Mouse (Mus musculus) embryonic fibroblast, embryonic 13.5 days (primary cell): Measurements from ENCODE around the gene Pagr1b. TPM values are rescaled to one million over a fixed set of nuclear protein-coding genes. Genes with fewer than 3 reads are reported as not detected.
A peak's percentile ranks its signal among the peaks of the same experiment; 100 is the strongest.

ENCODE experiments used
- H3K27ac ChIP-seq: 2 replicates; pipeline ENCODE4 v1.5.1; 2012; ENCODE audit warnings: low read length, control low read depth, inconsistent platforms; ENCODE audit not compliant: insufficient read depth
- H3K4me1 ChIP-seq: 2 replicates; pipeline ENCODE4 v1.6.1; 2011; ENCODE audit warnings: low read length; ENCODE audit not compliant: control insufficient read depth, insufficient read depth
- H3K4me3 ChIP-seq: 2 replicates; pipeline ENCODE4 v1.5.1; 2011; ENCODE audit warnings: mild to moderate bottlenecking, control low read depth, low read length; ENCODE audit not compliant: insufficient read depth
- CTCF ChIP-seq: IDR thresholded peaks from 2 replicates; pipeline ENCODE4 v1.5.1; 2011; ENCODE audit warnings: mild to moderate bottlenecking, control low read depth, low read length, moderate library complexity, borderline replicate concordance; ENCODE audit not compliant: insufficient read depth
- POLR2A ChIP-seq: IDR thresholded peaks from 2 replicates; pipeline ENCODE4 v1.6.1; 2011; ENCODE audit warnings: low read depth, mild to moderate bottlenecking, control low read depth, low read length, moderate library complexity
- polyA plus RNA-seq: library from polyadenylated mRNA; stranded (reverse); fragments of >200 nt; gene quantifications from 2 replicates; pipeline ENCODE4 v1.2.4, GENCODE M21; 2011; ENCODE audit warnings: low read depth; ENCODE audit not compliant: missing spikeins, insufficient read length

Pagr1b gene
- polyA plus RNA-seq, 1 experiment: 25.6 TPM

DNA sequence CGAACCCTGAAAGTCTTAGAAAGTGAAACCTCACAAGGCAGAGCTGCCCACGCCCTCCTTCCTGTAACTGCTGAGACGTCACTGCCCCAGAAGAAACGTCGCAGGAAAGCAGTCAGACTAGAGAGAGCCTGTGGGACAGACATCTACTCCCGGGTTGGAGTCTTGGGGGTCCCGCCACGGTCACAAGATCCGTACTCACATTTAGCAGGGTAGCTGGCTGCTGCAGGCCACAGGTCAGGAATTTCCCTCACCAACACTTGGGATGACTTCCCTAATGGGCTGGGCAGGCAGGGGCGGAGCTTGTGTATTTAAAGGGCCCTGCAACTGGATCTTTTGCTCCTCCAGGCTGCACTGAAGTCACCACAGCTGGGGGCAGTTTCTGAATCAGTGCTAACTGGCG, 2.0 kb downstream of the Pagr1b start, which contains the start of gene Mvp:
TSS of gene Mvp (minus strand) at position 302 of the 400 bp plus-strand sequence.
- TF ChIP-seq CTCF (no peak), POLR2A (peak; percentile 73)
- peak within 1 kb of the TSS; percentile 28 for H3K27ac ChIP-seq
- H3K4me3 ChIP-seq: peak within 1 kb of the TSS; percentile 78
- peaks cover 2% of the 10 kb centered on the region for H3K4me1 ChIP-seq

GRCm38 (mm10) chr7:127013385-127013784, 2.9 kb downstream of the Pagr1b start:
- no peak overlapping the region for H3K27ac ChIP-seq
- peaks cover 9% of the 10 kb centered on the region for H3K4me1 ChIP-seq
- H3K4me3 ChIP-seq: peak overlapping the region; percentile 78
- no peak for TF ChIP-seq CTCF
- no peak for TF ChIP-seq POLR2A

- TF ChIP-seq POLR2A: no peak
- no peak for TF ChIP-seq CTCF
- Histone ChIP-seq H3K27ac (no peak overlapping the region), H3K4me3 (no peak overlapping the region), H3K4me1 (peaks cover 10% of the 10 kb centered on the region)
Observed at GRCm38 (mm10) chr7:127012845-127013244, 3.4 kb downstream of the Pagr1b start.

GRCm38 (mm10) chr7:127012374-127012773, 3.9 kb downstream of the Pagr1b start:
- no peak overlapping the region for H3K27ac ChIP-seq

GRCm38 (mm10) chr7:127011717-127012116, 4.6 kb downstream of the Pagr1b start:
- no peak for TF ChIP-seq POLR2A
- no peak for TF ChIP-seq CTCF
- H3K4me3 ChIP-seq: no peak overlapping the region
- H3K27ac ChIP-seq: no peak overlapping the region
- H3K4me1 ChIP-seq: peaks cover 10% of the 10 kb centered on the region

More at GRCm38 (mm10) chr7:127012374-127012773, 3.9 kb downstream of the Pagr1b start:
- peaks cover 10% of the 10 kb centered on the region for H3K4me1 ChIP-seq
- TF ChIP-seq CTCF: no peak
- no peak for TF ChIP-seq POLR2A
- no peak overlapping the region for H3K4me3 ChIP-seq

- H3K4me1 ChIP-seq: peaks cover 10% of the 10 kb centered on the region
- TF ChIP-seq CTCF (no peak), POLR2A (no peak)
- H3K4me3 ChIP-seq: no peak overlapping the region
- H3K27ac ChIP-seq: no peak overlapping the region; the same call in 1 of the 2 replicates
Observed at GRCm38 (mm10) chr7:127011051-127011450, 5.2 kb downstream of the Pagr1b start.

DNA sequence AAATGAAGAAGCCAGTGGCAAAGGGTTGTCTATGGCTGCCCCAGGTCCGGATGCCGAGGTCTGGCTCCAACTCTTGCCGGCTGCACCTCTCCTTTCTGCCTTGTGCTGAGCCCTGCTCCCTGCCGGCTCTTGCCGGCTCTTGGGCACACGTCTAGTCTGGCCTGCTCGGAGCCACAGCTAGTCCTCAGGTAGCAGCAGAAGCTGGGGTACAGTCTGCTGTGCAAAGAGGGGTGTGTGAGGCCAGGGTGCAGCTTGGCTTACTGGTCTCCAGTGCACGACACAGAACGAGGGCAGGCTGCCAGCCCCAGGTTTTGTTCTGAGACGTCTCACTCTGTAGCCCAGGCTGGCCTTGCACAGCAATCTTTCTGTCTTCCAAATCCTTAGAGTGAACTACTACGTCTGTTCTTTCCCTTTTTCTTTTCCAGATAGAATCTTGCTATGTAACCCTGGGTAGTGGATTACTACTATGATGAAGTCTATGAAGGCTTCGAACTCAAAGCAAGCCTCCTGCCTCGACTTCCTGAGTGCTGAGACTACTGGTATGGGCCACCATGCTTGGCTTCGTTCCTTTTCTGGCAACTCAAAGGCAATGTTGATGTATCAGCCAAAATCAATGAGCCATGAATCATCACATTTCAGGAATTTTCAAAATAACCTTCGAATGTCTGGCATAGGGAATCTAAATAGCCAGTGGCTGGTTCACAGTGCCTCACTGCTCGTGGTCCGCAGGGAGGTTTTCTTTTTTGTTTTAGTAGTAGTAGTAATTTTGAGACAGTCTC, 6.8 kb downstream of the Pagr1b start:
- peak overlapping the region; percentile 75 for H3K27ac ChIP-seq
- TF ChIP-seq CTCF: no peak
- TF ChIP-seq POLR2A: no peak
- H3K4me3 ChIP-seq: no peak overlapping the region

DNA sequence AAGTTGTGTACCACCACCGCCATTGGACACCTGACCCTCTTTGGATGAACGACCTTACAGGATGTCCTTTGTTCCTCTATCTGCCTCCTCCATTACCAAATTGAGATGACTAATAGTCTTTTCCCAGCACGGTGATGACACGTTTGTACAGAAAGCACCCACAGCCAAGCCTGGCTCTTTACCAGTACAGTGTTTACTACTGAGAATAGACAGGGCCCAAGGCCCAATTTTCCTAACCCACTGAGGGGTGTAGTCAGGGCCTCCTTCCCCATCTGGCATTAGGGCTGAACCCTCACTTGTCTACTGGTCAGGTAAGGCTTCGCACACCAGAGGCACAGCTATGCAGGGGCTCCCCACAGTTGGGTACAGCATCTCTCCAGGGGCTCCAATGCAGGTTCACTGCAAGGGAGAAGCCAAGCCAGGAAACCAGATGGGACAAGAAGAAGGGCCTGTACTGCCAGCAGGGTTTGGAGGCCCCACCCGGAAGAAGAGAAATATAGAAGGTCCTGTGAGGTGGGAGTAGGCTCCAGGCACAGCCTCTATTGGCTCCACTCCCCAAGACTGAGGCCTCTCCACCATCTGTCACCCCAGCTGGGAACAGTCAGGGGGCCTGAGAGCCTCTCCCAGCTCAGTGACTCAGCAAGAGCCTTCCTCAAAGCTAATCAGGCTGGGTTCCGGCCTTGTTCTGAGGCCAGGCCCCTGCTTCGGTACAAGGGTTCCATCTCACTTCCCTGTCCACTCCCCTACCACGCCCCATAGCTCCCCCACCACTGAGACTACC, 7.9 kb downstream of the Pagr1b start:
- H3K4me1 ChIP-seq: peaks cover 10% of the 10 kb centered on the region
- H3K27ac ChIP-seq: peak overlapping the region; percentile 75
- H3K4me3 ChIP-seq: no peak overlapping the region
- TF ChIP-seq CTCF (no peak), POLR2A (no peak)

More for the DNA sequence above, 6.8 kb downstream of the Pagr1b start:
- H3K4me1 ChIP-seq: peaks cover 10% of the 10 kb centered on the region

- H3K4me1 ChIP-seq: peaks cover 9% of the 10 kb centered on the region
- no peak overlapping the region for H3K4me3 ChIP-seq
- no peak for TF ChIP-seq POLR2A
- TF ChIP-seq CTCF: no peak
- H3K27ac ChIP-seq: no peak overlapping the region
Observed at GRCm38 (mm10) chr7:127007313-127008024, 8.8 kb downstream of the Pagr1b start.
